Mouse (Mus musculus): ENCODE results near the gene Opcml. TPM values are rescaled to one million over a fixed set of nuclear protein-coding genes. Genes with fewer than 3 reads are reported as not detected.

Opcml gene
- polyA plus RNA-seq, 1 experiment: 0.11 TPM

- DNase-seq (ENCODE audit: low read depth, low spot score): no peak
- WGBS: 70% methylated on average over 2 of the region's 2 CpGs
Measured at GRCm38 (mm10) chr9:28558628-28559027, 768.1 kb downstream of the Opcml start.

- 72% methylated on average over 6 of the region's 6 CpGs for WGBS
- DNase-seq (ENCODE audit: low read depth, low spot score): no peak
Measured at GRCm38 (mm10) chr9:28561761-28562160, 771.2 kb downstream of the Opcml start.

- WGBS: 13% methylated on average over 14 of the region's 14 CpGs
- DNase-seq (ENCODE audit: low read depth, low spot score): no peak
Measured at GRCm38 (mm10) chr9:28563066-28563683, 772.6 kb downstream of the Opcml start.

- WGBS: 35% methylated on average over 8 of the region's 8 CpGs
- no peak for DNase-seq (ENCODE audit: low read depth, low spot score)
Measured at GRCm38 (mm10) chr9:28569041-28569522, 778.5 kb downstream of the Opcml start.

- 63% methylated on average over 2 of the region's 2 CpGs for WGBS
- DNase-seq (ENCODE audit: low read depth, low spot score): no peak
Measured at GRCm38 (mm10) chr9:28569776-28570175, 779.2 kb downstream of the Opcml start.

GRCm38 (mm10) chr9:28571682-28572081 is 781.1 kb downstream of the Opcml start:
- 31% methylated on average over 2 of the region's 2 CpGs for WGBS
- no peak for DNase-seq (ENCODE audit: low read depth, low spot score)

GRCm38 (mm10) chr9:28572136-28572774 is 781.7 kb downstream of the Opcml start:
- 25% methylated on average over 9 of the region's 9 CpGs for WGBS
- no peak for DNase-seq (ENCODE audit: low read depth, low spot score)

- no peak for DNase-seq (ENCODE audit: low read depth, low spot score)
Measured at GRCm38 (mm10) chr9:28578730-28579129, 788.2 kb downstream of the Opcml start.

- no peak for DNase-seq (ENCODE audit: low read depth, low spot score)
- WGBS: 66% methylated on average over 3 of the region's 3 CpGs
Measured at GRCm38 (mm10) chr9:28587253-28587652, 796.7 kb downstream of the Opcml start.

GRCm38 (mm10) chr9:28587857-28588388 is 797.3 kb downstream of the Opcml start:
- 79% methylated on average over 4 of the region's 4 CpGs for WGBS
- DNase-seq (ENCODE audit: low read depth, low spot score): no peak

GRCm38 (mm10) chr9:28588488-28588887 is 797.9 kb downstream of the Opcml start:
- no peak for DNase-seq (ENCODE audit: low read depth, low spot score)
- WGBS: 88% methylated on average over 1 of the region's 1 CpGs

GRCm38 (mm10) chr9:28592208-28592607 is 801.6 kb downstream of the Opcml start:
- no peak for DNase-seq (ENCODE audit: low read depth, low spot score)
- WGBS: 39% methylated on average over 3 of the region's 3 CpGs

GRCm38 (mm10) chr9:28595062-28595461 is 804.5 kb downstream of the Opcml start:
- 85% methylated on average over 3 of the region's 3 CpGs for WGBS
- DNase-seq (ENCODE audit: low read depth, low spot score): no peak

- DNase-seq (ENCODE audit: low read depth, low spot score): no peak
- WGBS: 44% methylated on average over 1 of the region's 1 CpGs
Measured at GRCm38 (mm10) chr9:28605561-28605960, 815.0 kb downstream of the Opcml start.

GRCm38 (mm10) chr9:28613683-28614620 is 823.4 kb downstream of the Opcml start:
- WGBS: 50% methylated on average over 6 of the region's 6 CpGs
- no peak for DNase-seq (ENCODE audit: low read depth, low spot score)

- DNase-seq (ENCODE audit: low read depth, low spot score): no peak
Measured at GRCm38 (mm10) chr9:28615447-28615846, 824.9 kb downstream of the Opcml start.

GRCm38 (mm10) chr9:28617666-28618065 is 827.1 kb downstream of the Opcml start:
- WGBS: 72% methylated on average over 1 of the region's 1 CpGs
- no peak for DNase-seq (ENCODE audit: low read depth, low spot score)

GRCm38 (mm10) chr9:28618186-28618892 is 827.8 kb downstream of the Opcml start:
- no peak for DNase-seq (ENCODE audit: low read depth, low spot score)
- WGBS: 73% methylated on average over 2 of the region's 2 CpGs

- 88% methylated on average over 1 of the region's 1 CpGs for WGBS
- DNase-seq (ENCODE audit: low read depth, low spot score): no peak
Measured at GRCm38 (mm10) chr9:28621939-28622338, 831.4 kb downstream of the Opcml start.

GRCm38 (mm10) chr9:28624870-28625269 is 834.3 kb downstream of the Opcml start:
- WGBS: 70% methylated on average over 10 of the region's 10 CpGs

More at GRCm38 (mm10) chr9:28624870-28625269, 834.3 kb downstream of the Opcml start:
- DNase-seq (ENCODE audit: low read depth, low spot score): no peak

Data from large intestine, adult 2 months (tissue).